Mouse (Mus musculus): ENCODE results near the gene Frmd5. TPM values are rescaled to one million over a fixed set of nuclear protein-coding genes. Genes with fewer than 3 reads are reported as not detected.

The Frmd5 gene
- polyA plus RNA-seq, 1 experiment from 2014 or later = 2.9 TPM

GRCm38 (mm10) chr2:121756336-121756735 lies 50.6 kb downstream of the Frmd5 start:
- DNase-seq (ENCODE audit: low spot score) (no peak), ATAC-seq (ENCODE audit: insufficient number of reproducible peaks, low FRiP score, low TSS enrichment, low read depth) (no peak)
- Histone ChIP-seq H3K27ac (replicated peaks; ENCODE audit: low read depth, low read length) (no peak overlapping the region), H3K4me3 (ENCODE audit: low read depth, low read length) (no peak overlapping the region), H3K27me3 (ENCODE audit: control insufficient read depth, insufficient read depth, low read length) (no peaks in the 10 kb centered on the region), H3K4me2 (ENCODE audit: low read depth, severe bottlenecking) (no peak overlapping the region), H3K9me3 (ENCODE audit: control insufficient read depth, low read length) (no peaks in the 10 kb centered on the region), H3K36me3 (ENCODE audit: control insufficient read depth, insufficient read depth, low read length) (no peaks in the 10 kb centered on the region), H3K4me1 (ENCODE audit: control insufficient read depth, insufficient read depth, low read length) (no peaks in the 10 kb centered on the region), H3K9ac (ENCODE audit: low read length) (no peak overlapping the region)
- 97% methylated on average over 1 of the region's 1 CpGs for WGBS

GRCm38 (mm10) chr2:121755056-121755455 lies 51.8 kb downstream of the Frmd5 start:
- no peaks in the 10 kb centered on the region for H3K36me3 ChIP-seq (ENCODE audit: control insufficient read depth, insufficient read depth, low read length)
- no peaks in the 10 kb centered on the region for H3K9me3 ChIP-seq (ENCODE audit: control insufficient read depth, low read length)
- H3K27ac ChIP-seq (replicated peaks; ENCODE audit: low read depth, low read length) = no peak overlapping the region
- 72% methylated on average over 6 of the region's 6 CpGs for WGBS
- H3K4me1 ChIP-seq (ENCODE audit: control insufficient read depth, insufficient read depth, low read length) = no peaks in the 10 kb centered on the region
- H3K4me3 ChIP-seq (ENCODE audit: low read depth, low read length) = no peak overlapping the region
- no peak overlapping the region for H3K4me2 ChIP-seq (ENCODE audit: low read depth, severe bottlenecking)
- H3K9ac ChIP-seq (ENCODE audit: low read length) = no peak overlapping the region
- DNase-seq (ENCODE audit: low spot score) = no peak
- H3K27me3 ChIP-seq (ENCODE audit: control insufficient read depth, insufficient read depth, low read length) = no peaks in the 10 kb centered on the region
- ATAC-seq (ENCODE audit: insufficient number of reproducible peaks, low FRiP score, low TSS enrichment, low read depth) = no peak

- DNase-seq (ENCODE audit: low spot score) = no peak
- 88% methylated on average over 6 of the region's 6 CpGs for WGBS
- H3K4me2 ChIP-seq (ENCODE audit: low read depth, severe bottlenecking) = no peak overlapping the region
Measured at GRCm38 (mm10) chr2:121750121-121750520, 56.8 kb downstream of the Frmd5 start.

GRCm38 (mm10) chr2:121741151-121741550 lies 65.7 kb downstream of the Frmd5 start:
- ATAC-seq (ENCODE audit: insufficient number of reproducible peaks, low FRiP score, low TSS enrichment, low read depth) (no peak), DNase-seq (ENCODE audit: low spot score) (no peak)
- H3K4me1 ChIP-seq (ENCODE audit: control insufficient read depth, insufficient read depth, low read length) = no peaks in the 10 kb centered on the region
- 95% methylated on average over 2 of the region's 2 CpGs for WGBS
- H3K27ac ChIP-seq (replicated peaks; ENCODE audit: low read depth, low read length) = no peak overlapping the region
- no peak overlapping the region for H3K4me2 ChIP-seq (ENCODE audit: low read depth, severe bottlenecking)
- no peak overlapping the region for H3K4me3 ChIP-seq (ENCODE audit: low read depth, low read length)
- no peaks in the 10 kb centered on the region for H3K27me3 ChIP-seq (ENCODE audit: control insufficient read depth, insufficient read depth, low read length)
- no peak overlapping the region for H3K9ac ChIP-seq (ENCODE audit: low read length)
- no peaks in the 10 kb centered on the region for H3K36me3 ChIP-seq (ENCODE audit: control insufficient read depth, insufficient read depth, low read length)
- no peaks in the 10 kb centered on the region for H3K9me3 ChIP-seq (ENCODE audit: control insufficient read depth, low read length)

More at GRCm38 (mm10) chr2:121750121-121750520, 56.8 kb downstream of the Frmd5 start:
- H3K4me3 ChIP-seq (ENCODE audit: low read depth, low read length) = no peak overlapping the region
- H3K9ac ChIP-seq (ENCODE audit: low read length) = no peak overlapping the region
- H3K27ac ChIP-seq (replicated peaks; ENCODE audit: low read depth, low read length) = no peak overlapping the region
- H3K9me3 ChIP-seq (ENCODE audit: control insufficient read depth, low read length) = no peaks in the 10 kb centered on the region
- no peaks in the 10 kb centered on the region for H3K27me3 ChIP-seq (ENCODE audit: control insufficient read depth, insufficient read depth, low read length)
- no peaks in the 10 kb centered on the region for H3K36me3 ChIP-seq (ENCODE audit: control insufficient read depth, insufficient read depth, low read length)
- H3K4me1 ChIP-seq (ENCODE audit: control insufficient read depth, insufficient read depth, low read length) = no peaks in the 10 kb centered on the region
- no peak for ATAC-seq (ENCODE audit: insufficient number of reproducible peaks, low FRiP score, low TSS enrichment, low read depth)

DNA sequence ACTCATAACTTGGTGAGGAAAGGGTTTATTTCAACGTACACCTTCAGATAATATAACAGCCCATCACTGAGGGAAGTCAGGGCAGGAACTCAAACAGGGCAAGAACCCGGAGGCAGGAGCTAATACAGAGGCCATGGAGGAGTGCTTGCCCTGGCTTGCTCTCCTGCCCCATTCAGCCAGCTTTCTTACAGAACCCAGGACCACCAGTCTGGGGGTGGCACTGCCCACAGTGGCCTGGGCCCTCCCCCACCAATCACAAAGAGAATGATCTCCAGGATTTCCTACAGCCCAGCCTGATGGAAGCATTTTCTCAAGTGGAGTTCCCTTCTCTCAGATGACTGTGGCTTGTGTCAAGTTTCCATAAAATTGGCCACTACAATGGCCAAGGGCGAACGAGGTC lies 67.5 kb downstream of the Frmd5 start:
- Histone ChIP-seq H3K36me3 (ENCODE audit: control insufficient read depth, insufficient read depth, low read length) (no peaks in the 10 kb centered on the region), H3K4me3 (ENCODE audit: low read depth, low read length) (no peak overlapping the region), H3K9ac (ENCODE audit: low read length) (no peak overlapping the region), H3K27ac (replicated peaks; ENCODE audit: low read depth, low read length) (no peak overlapping the region), H3K27me3 (ENCODE audit: control insufficient read depth, insufficient read depth, low read length) (no peaks in the 10 kb centered on the region), H3K4me1 (ENCODE audit: control insufficient read depth, insufficient read depth, low read length) (no peaks in the 10 kb centered on the region), H3K9me3 (ENCODE audit: control insufficient read depth, low read length) (no peaks in the 10 kb centered on the region), H3K4me2 (ENCODE audit: low read depth, severe bottlenecking) (no peak overlapping the region)
- DNase-seq (ENCODE audit: low spot score) (no peak), ATAC-seq (ENCODE audit: insufficient number of reproducible peaks, low FRiP score, low TSS enrichment, low read depth) (no peak)
- WGBS = 91% methylated on average over 4 of the region's 4 CpGs

DNA sequence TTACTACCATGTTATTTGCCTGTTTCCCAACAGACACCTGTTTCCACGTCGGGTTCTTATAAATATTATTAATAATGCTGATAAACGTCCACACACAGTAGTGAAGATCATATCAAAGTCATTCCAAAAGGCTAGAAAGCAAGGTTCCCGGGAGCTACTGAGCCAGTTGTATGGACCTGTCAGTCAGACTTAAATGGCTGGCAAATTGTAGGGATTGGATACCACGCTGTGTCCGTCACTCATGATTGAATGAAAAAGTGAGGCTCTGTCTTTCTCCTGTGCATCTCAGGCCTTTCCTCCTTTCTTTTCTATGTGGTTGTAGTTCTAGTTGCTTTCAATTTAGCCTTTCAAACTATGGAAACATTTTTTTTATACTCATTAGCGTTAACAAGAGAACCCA lies 73.5 kb downstream of the Frmd5 start:
- DNase-seq (ENCODE audit: low spot score) = no peak
- H3K27me3 ChIP-seq (ENCODE audit: control insufficient read depth, insufficient read depth, low read length) = no peaks in the 10 kb centered on the region
- WGBS = 89% methylated on average over 7 of the region's 7 CpGs

GRCm38 (mm10) chr2:121730486-121730885 lies 76.4 kb downstream of the Frmd5 start:
- WGBS = 95% methylated on average over 11 of the region's 11 CpGs
- H3K9me3 ChIP-seq (ENCODE audit: control insufficient read depth, low read length) = no peaks in the 10 kb centered on the region
- H3K9ac ChIP-seq (ENCODE audit: low read length) = no peak overlapping the region
- H3K36me3 ChIP-seq (ENCODE audit: control insufficient read depth, insufficient read depth, low read length) = no peaks in the 10 kb centered on the region
- no peaks in the 10 kb centered on the region for H3K27me3 ChIP-seq (ENCODE audit: control insufficient read depth, insufficient read depth, low read length)
- no peaks in the 10 kb centered on the region for H3K4me1 ChIP-seq (ENCODE audit: control insufficient read depth, insufficient read depth, low read length)
- no peak overlapping the region for H3K4me3 ChIP-seq (ENCODE audit: low read depth, low read length)
- no peak overlapping the region for H3K27ac ChIP-seq (replicated peaks; ENCODE audit: low read depth, low read length)
- DNase-seq (ENCODE audit: low spot score) (peak; percentile 15), ATAC-seq (ENCODE audit: insufficient number of reproducible peaks, low FRiP score, low TSS enrichment, low read depth) (no peak)
- H3K4me2 ChIP-seq (ENCODE audit: low read depth, severe bottlenecking) = no peak overlapping the region

More for the DNA sequence above, 73.5 kb downstream of the Frmd5 start:
- Histone ChIP-seq H3K9me3 (ENCODE audit: control insufficient read depth, low read length) (no peaks in the 10 kb centered on the region), H3K36me3 (ENCODE audit: control insufficient read depth, insufficient read depth, low read length) (no peaks in the 10 kb centered on the region), H3K9ac (ENCODE audit: low read length) (no peak overlapping the region), H3K4me3 (ENCODE audit: low read depth, low read length) (no peak overlapping the region), H3K4me1 (ENCODE audit: control insufficient read depth, insufficient read depth, low read length) (no peaks in the 10 kb centered on the region), H3K4me2 (ENCODE audit: low read depth, severe bottlenecking) (no peak overlapping the region), H3K27ac (replicated peaks; ENCODE audit: low read depth, low read length) (no peak overlapping the region)
- no peak for ATAC-seq (ENCODE audit: insufficient number of reproducible peaks, low FRiP score, low TSS enrichment, low read depth)

- 81% methylated on average over 9 of the region's 9 CpGs for WGBS
- no peaks in the 10 kb centered on the region for H3K27me3 ChIP-seq (ENCODE audit: control insufficient read depth, insufficient read depth, low read length)
- no peak overlapping the region for H3K9ac ChIP-seq (ENCODE audit: low read length)
- no peaks in the 10 kb centered on the region for H3K4me1 ChIP-seq (ENCODE audit: control insufficient read depth, insufficient read depth, low read length)
- H3K9me3 ChIP-seq (ENCODE audit: control insufficient read depth, low read length) = no peaks in the 10 kb centered on the region
- no peak overlapping the region for H3K4me2 ChIP-seq (ENCODE audit: low read depth, severe bottlenecking)
- ATAC-seq (ENCODE audit: insufficient number of reproducible peaks, low FRiP score, low TSS enrichment, low read depth) (no peak), DNase-seq (ENCODE audit: low spot score) (peak; percentile 19)
- H3K36me3 ChIP-seq (ENCODE audit: control insufficient read depth, insufficient read depth, low read length) = no peaks in the 10 kb centered on the region
- no peak overlapping the region for H3K27ac ChIP-seq (replicated peaks; ENCODE audit: low read depth, low read length)
- H3K4me3 ChIP-seq (ENCODE audit: low read depth, low read length) = no peak overlapping the region
Measured at GRCm38 (mm10) chr2:121728907-121729575, 77.8 kb downstream of the Frmd5 start.

DNA sequence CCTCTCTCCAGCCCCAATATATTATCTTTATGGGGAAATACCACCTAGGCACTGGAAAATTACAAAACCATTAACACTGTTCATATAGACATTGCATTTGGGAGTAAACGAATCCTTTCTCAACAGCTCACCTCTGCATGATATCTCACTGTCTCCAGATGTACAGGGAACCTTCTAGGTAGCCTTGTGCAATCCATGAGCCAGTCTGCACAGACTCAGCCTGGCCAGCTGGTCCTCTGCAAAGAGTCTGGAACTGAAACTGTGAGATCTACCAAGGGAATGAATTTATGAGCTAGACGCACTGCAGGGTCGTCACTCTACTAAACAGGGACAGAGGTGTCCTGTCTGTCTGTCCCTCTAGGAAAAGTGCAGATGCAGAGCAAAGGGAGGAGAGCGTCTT lies 82.0 kb downstream of the Frmd5 start:
- no peaks in the 10 kb centered on the region for H3K4me1 ChIP-seq (ENCODE audit: control insufficient read depth, insufficient read depth, low read length)
- no peak overlapping the region for H3K27ac ChIP-seq (replicated peaks; ENCODE audit: low read depth, low read length)
- no peaks in the 10 kb centered on the region for H3K36me3 ChIP-seq (ENCODE audit: control insufficient read depth, insufficient read depth, low read length)
- DNase-seq (ENCODE audit: low spot score) = peak; percentile 11
- H3K27me3 ChIP-seq (ENCODE audit: control insufficient read depth, insufficient read depth, low read length) = no peaks in the 10 kb centered on the region
- 67% methylated on average over 4 of the region's 4 CpGs for WGBS
- no peak overlapping the region for H3K4me2 ChIP-seq (ENCODE audit: low read depth, severe bottlenecking)
- ATAC-seq (ENCODE audit: insufficient number of reproducible peaks, low FRiP score, low TSS enrichment, low read depth) = no peak
- H3K9me3 ChIP-seq (ENCODE audit: control insufficient read depth, low read length) = no peaks in the 10 kb centered on the region
- no peak overlapping the region for H3K4me3 ChIP-seq (ENCODE audit: low read depth, low read length)
- H3K9ac ChIP-seq (ENCODE audit: low read length) = no peak overlapping the region

Measured in limb, embryonic 11.5 days (tissue).